Mouse (Mus musculus) neural tube, embryonic 14.5 days (tissue): ENCODE data around the gene Cck. TPM values are rescaled to one million over a fixed set of nuclear protein-coding genes. Genes with fewer than 3 reads are reported as not detected.

Experiments used
- ATAC-seq: fragments of 200-750 bp; cut with Nextera tagmentation; 2 replicates; pipeline ENCODE4 v1.8.0; 2017; ENCODE audit warnings: low read depth, mild to moderate bottlenecking, moderate TSS enrichment, moderate library complexity
- H3K27ac ChIP-seq: fragments of 300-500 bp; sonication (generic); 2 replicates; pipeline ENCODE4 v1.5.1; 2014; ENCODE audit warnings: low read depth, mild to moderate bottlenecking, control low read depth, low read length, moderate library complexity, mixed read lengths
- H3K27me3 ChIP-seq: fragments of 300-500 bp; sonication (generic); 2 replicates; pipeline ENCODE4 v1.6.1; 2014; ENCODE audit warnings: low read length; ENCODE audit not compliant: control insufficient read depth, insufficient read depth
- H3K36me3 ChIP-seq: fragments of 300-500 bp; sonication (generic); 2 replicates; pipeline ENCODE4 v1.6.1; 2014; ENCODE audit warnings: low read length, mixed read lengths; ENCODE audit not compliant: control insufficient read depth, insufficient read depth
- H3K4me1 ChIP-seq: fragments of 300-500 bp; sonication (generic); 2 replicates; pipeline ENCODE4 v1.6.1; 2014; ENCODE audit warnings: low read length; ENCODE audit not compliant: control insufficient read depth, insufficient read depth
- H3K4me2 ChIP-seq: fragments of 300-500 bp; sonication (generic); 2 replicates; pipeline ENCODE4 v1.6.1; 2014; ENCODE audit warnings: mild to moderate bottlenecking, low read depth, low read length, control low read depth
- H3K4me3 ChIP-seq: fragments of 300-500 bp; sonication (generic); 2 replicates; pipeline ENCODE4 v1.5.1; 2014; ENCODE audit warnings: low read depth, low read length, control low read depth, mixed read lengths
- H3K9ac ChIP-seq: fragments of 300-500 bp; sonication (generic); replicated peaks from 2 replicates; pipeline ENCODE4 v1.6.1; 2014; ENCODE audit warnings: low read depth, mild to moderate bottlenecking, control low read depth, low read length, mixed read lengths
- H3K9me3 ChIP-seq: fragments of 300-500 bp; sonication (generic); 2 replicates; pipeline ENCODE4 v1.6.1; 2016; ENCODE audit warnings: low read length; ENCODE audit not compliant: control insufficient read depth
- WGBS: fragments of 180-500 bp; shearing (Covaris S2); extraction: QIAGEN DNeasy Blood & Tissue Kit; methylation state at CpG from one replicate; pipeline ENCODE4 v1.1.7; 2014; 5-methylcytosine and 5-hydroxymethylcytosine counted together
- polyA plus RNA-seq: library from polyadenylated mRNA; unstranded; fragments of >200 nt; fragmentation: Nextera tagmentation; extraction: Ambion mirVana; gene quantifications from 2 replicates; pipeline ENCODE4 v1.2.1, GENCODE M21; 2014

Gene Cck
- polyA plus RNA-seq, 1 experiment from 2014 or later = 169 TPM

DNA sequence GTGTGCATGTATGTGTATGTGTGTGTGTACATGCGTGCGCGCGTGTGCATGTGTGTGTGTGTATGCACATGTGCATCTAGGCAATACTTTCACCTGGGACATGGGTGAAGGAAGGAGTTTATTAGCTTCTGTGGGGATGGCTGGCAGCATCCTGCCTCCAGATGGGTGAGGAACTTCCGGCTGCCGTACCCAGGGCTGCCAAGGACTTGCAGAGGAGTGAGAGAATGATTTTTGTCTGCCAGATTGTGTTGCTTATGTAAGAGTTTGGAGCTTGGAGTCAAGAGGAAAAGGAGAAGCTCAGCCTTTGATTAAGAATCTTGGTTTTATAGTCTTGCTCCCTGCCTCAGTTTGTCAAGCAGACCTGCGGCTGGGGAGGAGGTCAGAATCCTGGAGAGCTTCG is 9.9 kb upstream of the Cck start:
- no peaks in the 10 kb centered on the region for H3K4me1 ChIP-seq
- H3K9ac ChIP-seq = no peak overlapping the region
- 95% methylated on average over 8 of the region's 8 CpGs for WGBS
- H3K4me3 ChIP-seq = no peak overlapping the region
- no peak for ATAC-seq
- no peak overlapping the region for H3K4me2 ChIP-seq
- H3K27me3 ChIP-seq = no peaks in the 10 kb centered on the region
- H3K27ac ChIP-seq = no peak overlapping the region
- no peaks in the 10 kb centered on the region for H3K36me3 ChIP-seq
- no peaks in the 10 kb centered on the region for H3K9me3 ChIP-seq

DNA sequence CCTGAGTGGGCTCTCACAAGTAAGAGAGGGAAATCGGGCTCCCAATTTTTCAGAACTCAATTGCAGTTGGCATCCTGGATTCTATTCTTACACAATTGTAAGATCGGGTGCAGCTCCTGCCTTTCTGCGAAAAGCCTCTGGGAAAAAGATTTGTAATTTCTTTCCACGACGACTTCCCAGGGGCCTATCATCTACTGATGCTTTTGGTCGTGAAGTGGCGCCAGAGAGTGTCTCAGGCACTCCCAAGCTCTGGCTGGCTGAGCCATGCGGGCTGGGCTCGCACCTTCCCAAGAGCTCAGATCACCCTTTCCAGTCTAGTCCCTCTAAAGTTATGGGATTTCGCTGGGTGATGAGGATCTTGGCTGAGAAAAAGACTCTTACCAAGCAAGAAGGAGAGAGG is 608 bp upstream of the Cck start:
- Histone ChIP-seq H3K4me1 (peaks cover 7% of the 10 kb centered on the region; the same call in 1 of the 2 replicates), H3K9me3 (no peaks in the 10 kb centered on the region), H3K36me3 (no peaks in the 10 kb centered on the region), H3K4me2 (no peak overlapping the region), H3K27me3 (peaks cover 27% of the 10 kb centered on the region), H3K9ac (no peak overlapping the region), H3K4me3 (no peak overlapping the region), H3K27ac (no peak overlapping the region)
- 24% methylated on average over 10 of the region's 10 CpGs for WGBS
- ATAC-seq = no peak

DNA sequence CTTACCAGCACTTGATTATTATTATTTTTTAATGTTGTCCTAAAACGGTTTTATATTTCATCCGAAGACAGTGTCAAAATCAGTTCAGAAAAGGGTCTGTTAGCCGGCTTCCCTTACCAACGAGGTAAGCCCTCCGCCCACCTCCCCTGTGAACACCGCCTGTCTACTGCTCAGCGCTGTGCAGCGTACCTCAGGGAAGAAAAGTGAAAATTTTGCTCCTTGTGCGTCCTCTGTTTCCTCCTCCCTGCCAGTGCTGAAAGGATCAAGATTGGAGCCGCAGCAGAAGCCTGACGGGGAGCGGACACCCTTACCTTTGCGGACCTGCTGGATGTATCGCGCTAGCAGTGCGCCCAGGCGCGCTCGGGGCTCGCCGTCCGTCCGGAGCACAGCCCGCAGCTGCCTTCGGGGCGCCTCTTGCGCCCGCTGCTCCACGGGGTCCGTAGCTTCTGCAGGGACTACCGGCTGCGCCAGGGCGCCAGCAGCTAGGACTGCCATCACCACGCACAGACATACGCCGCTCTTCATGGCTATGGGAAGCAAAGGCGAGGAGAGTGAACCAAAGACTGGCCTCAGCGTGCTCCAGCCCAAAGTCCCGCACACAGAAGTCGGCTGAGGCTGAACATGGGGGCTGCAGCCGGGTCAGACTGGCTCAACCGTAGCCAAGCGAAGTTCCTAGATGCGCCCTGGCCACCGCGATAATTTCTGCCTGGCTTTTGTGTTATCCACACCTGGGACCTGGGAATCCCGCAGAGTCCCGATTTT is 1.3 kb downstream of the Cck start:
- H3K27ac ChIP-seq = no peak overlapping the region
- peak; percentile 44; the same call in 1 of the 2 replicates for ATAC-seq
- H3K36me3 ChIP-seq = no peaks in the 10 kb centered on the region
- peaks cover 7% of the 10 kb centered on the region; the same call in 1 of the 2 replicates for H3K4me1 ChIP-seq
- H3K27me3 ChIP-seq = peaks cover 27% of the 10 kb centered on the region
- peak overlapping the region; percentile 50 for H3K4me2 ChIP-seq
- H3K9ac ChIP-seq = peak overlapping the region; percentile 39; the same call in 1 of the 2 replicates
- WGBS = 2% methylated on average over 48 of the region's 48 CpGs
- H3K9me3 ChIP-seq = no peaks in the 10 kb centered on the region
- peak overlapping the region; percentile 32 for H3K4me3 ChIP-seq

DNA sequence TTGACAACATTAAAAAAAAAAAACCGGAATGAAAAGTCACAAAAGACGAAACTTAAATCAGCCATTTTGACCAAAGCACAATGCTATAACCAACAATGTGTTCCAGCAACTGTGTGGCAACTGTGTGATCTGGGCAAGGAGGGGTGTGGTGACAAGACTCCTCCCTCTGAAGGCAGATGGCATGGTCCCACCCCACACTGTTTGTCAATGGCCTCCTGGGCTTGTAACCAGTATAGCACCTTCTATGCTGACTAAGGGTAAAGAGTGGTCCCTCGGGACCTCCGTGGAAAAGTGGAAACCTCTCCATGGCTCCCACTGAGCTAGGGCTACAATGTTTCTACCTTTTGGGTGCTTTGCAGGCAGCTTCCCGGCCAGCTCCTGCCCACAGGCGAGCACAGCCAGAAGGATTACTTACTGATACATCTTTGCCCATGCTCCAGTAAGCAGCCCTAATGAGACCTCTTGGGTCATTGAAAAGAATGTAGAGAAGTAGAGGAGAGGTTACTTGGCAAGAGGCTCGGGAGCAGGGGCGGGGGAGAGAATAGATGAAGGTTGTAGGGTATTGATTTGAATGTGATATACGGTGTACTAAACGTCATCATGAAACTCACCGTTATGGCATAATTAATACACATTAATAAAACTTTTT is 3.8 kb downstream of the Cck start:
- no peak for ATAC-seq
- WGBS = 75% methylated on average over 11 of the region's 11 CpGs
- H3K9me3 ChIP-seq = no peaks in the 10 kb centered on the region
- H3K27ac ChIP-seq = no peak overlapping the region
- H3K9ac ChIP-seq = no peak overlapping the region
- no peak overlapping the region for H3K4me2 ChIP-seq
- peaks cover 7% of the 10 kb centered on the region; the same call in 1 of the 2 replicates for H3K4me1 ChIP-seq
- no peaks in the 10 kb centered on the region for H3K36me3 ChIP-seq
- no peak overlapping the region for H3K4me3 ChIP-seq
- peaks cover 25% of the 10 kb centered on the region for H3K27me3 ChIP-seq

DNA sequence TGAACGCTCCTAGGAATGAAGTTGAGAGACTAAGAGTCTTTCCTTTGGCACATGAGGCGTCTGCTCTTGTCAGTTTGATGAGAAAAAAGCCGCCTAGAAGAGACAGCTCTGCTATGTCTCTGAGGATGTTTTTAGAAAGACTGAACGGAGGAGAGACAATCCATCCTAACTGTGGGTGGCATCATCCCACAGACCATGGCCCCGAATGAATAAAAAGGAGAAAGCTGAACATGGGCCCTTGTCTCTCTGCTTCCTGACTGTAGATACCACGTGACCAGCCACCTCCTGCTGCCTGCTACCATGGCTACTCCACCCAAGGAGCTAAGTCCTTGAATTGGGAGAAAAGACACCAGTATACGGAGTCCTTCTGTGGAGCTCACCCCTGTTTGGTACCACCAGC is 8.3 kb downstream of the Cck start:
- 75% methylated on average over 7 of the region's 7 CpGs for WGBS
- no peak overlapping the region for H3K27ac ChIP-seq
- ATAC-seq = no peak
- H3K9ac ChIP-seq = no peak overlapping the region
- no peaks in the 10 kb centered on the region for H3K4me1 ChIP-seq
- no peaks in the 10 kb centered on the region for H3K9me3 ChIP-seq
- H3K27me3 ChIP-seq = no peaks in the 10 kb centered on the region; the same call in 1 of the 2 replicates
- no peaks in the 10 kb centered on the region for H3K36me3 ChIP-seq
- H3K4me3 ChIP-seq = no peak overlapping the region
- H3K4me2 ChIP-seq = no peak overlapping the region

DNA sequence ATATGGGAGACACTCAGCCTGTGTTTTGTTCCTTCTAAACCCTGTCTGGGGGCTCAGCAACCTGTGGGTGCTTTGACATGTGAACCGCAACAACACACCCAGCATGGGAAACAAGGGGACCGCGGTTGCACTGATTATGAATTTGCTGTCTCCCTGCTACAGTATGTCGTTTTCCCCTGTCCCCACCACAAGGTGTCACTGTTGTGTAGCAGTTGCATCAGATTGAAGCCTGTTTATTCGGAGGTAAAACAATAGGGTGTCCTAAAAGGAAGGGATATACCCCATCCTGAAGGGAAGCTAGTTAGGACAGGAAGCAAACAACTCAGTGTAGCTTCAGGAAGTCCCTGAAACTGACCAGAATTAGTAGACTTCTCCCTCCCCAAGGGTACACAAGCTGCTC is 16.0 kb downstream of the Cck start:
- 28% methylated on average over 5 of the region's 5 CpGs for WGBS
- Histone ChIP-seq H3K4me1 (peaks cover 2% of the 10 kb centered on the region; the same call in 1 of the 2 replicates), H3K9ac (no peak overlapping the region), H3K36me3 (peaks cover 3% of the 10 kb centered on the region; the same call in 1 of the 2 replicates), H3K27ac (no peak overlapping the region), H3K27me3 (no peaks in the 10 kb centered on the region), H3K4me3 (no peak overlapping the region), H3K4me2 (no peak overlapping the region), H3K9me3 (no peaks in the 10 kb centered on the region)
- ATAC-seq = peak; percentile 59; the same call in 1 of the 2 replicates

DNA sequence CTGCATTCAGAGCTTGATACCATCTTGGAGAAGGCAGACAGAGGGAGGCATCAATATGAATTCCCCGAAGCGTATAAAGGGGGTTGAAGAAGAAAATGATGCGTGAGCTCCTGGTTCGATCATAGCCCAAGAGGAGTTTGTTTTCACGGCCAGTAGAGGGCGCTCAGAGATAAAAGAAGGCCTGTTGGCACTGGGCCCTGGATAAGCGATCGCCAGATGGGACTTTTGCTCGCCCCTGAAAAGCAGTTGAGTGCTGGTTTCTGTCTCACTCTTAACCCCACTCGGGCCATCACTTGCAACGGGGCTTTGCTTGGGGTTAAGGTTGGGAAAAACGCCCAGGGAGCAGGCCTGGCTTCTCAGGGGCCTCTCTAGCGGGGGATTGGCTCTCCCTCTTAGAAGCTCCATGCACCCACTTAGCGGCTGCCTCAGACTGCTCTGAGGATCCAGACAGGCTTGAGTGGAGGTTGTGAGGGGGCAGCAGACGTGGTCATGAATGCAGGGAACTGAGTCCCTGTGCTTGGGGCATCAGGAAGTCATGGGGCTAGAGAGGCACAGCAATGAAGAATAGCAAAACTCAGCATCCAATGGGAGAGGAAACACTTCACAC is 18.1 kb downstream of the Cck start:
- no peaks in the 10 kb centered on the region for H3K27me3 ChIP-seq
- no peak overlapping the region for H3K27ac ChIP-seq
- ATAC-seq = peak; percentile 71; the same call in 1 of the 2 replicates
- H3K36me3 ChIP-seq = peaks cover 16% of the 10 kb centered on the region; the same call in 1 of the 2 replicates
- no peaks in the 10 kb centered on the region for H3K9me3 ChIP-seq
- H3K9ac ChIP-seq = 0 out of 2 replicates have a peak overlapping the region, but pooled peaks have one; percentile 26
- 13% methylated on average over 15 of the region's 15 CpGs for WGBS
- H3K4me3 ChIP-seq = no peak overlapping the region
- peak overlapping the region; percentile 34 for H3K4me2 ChIP-seq
- H3K4me1 ChIP-seq = peaks cover 2% of the 10 kb centered on the region; the same call in 1 of the 2 replicates

DNA sequence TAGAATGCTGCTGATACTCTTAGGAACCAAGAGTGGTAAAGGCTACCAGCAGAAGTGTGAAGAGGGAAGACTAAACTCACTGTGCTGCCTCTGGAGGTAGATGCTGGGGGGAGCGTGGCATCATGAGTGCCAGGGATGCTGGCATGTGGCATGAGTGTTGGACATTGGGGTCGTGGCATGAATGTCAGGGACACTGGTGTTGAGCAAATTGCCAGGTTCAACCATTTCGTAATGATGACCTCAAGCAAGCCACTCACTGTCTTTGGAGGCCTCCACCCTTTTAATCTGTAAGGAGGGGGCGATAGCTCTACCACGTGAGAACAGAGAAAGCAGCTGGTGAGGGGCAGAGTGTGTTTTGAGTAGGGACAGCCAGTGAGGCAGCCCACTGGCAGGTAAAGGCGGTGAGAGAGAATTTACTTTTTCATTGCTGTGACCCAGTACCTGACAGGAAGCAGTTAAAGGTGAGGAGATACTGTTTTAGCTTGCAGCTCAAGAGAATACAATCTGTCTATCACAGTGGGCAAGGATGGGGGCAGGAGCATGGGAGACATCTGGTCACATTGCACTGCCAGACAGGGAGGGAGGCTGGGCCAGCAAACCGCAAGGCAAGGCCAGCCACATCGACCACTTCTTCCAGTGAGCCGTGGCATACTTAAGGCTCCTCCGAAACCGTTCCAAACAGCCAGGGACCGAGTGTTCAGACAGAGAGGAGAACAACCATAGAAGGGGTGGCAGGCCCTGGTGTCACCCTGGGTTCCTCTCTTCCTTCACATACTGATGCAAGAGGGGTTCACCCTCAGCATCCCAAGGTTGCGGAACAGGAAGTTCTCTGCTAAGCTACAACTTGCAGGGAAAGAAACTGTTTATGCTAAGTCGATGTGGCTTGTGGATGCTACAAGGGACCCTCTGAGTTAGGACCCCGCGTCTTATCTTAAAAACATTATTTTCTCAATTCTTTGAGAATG is 19.7 kb downstream of the Cck start:
- no peak for ATAC-seq
- H3K36me3 ChIP-seq = peaks cover 16% of the 10 kb centered on the region; the same call in 1 of the 2 replicates
- no peak overlapping the region for H3K9ac ChIP-seq
- H3K4me2 ChIP-seq = no peak overlapping the region
- H3K27me3 ChIP-seq = no peaks in the 10 kb centered on the region
- H3K4me3 ChIP-seq = no peak overlapping the region
- WGBS = 86% methylated on average over 16 of the region's 16 CpGs
- no peaks in the 10 kb centered on the region for H3K9me3 ChIP-seq
- peaks cover 2% of the 10 kb centered on the region; the same call in 1 of the 2 replicates for H3K4me1 ChIP-seq
- no peak overlapping the region for H3K27ac ChIP-seq
